Mouse (Mus musculus): ENCODE data around the gene Apol6. TPM values are rescaled to one million over a fixed set of nuclear protein-coding genes. Genes with fewer than 3 reads are reported as not detected.
A peak's percentile ranks its signal among the peaks of the same experiment; 100 is the strongest.

The Apol6 gene
- polyA plus RNA-seq, 1 experiment from 2014 or later, result not detected

DNA sequence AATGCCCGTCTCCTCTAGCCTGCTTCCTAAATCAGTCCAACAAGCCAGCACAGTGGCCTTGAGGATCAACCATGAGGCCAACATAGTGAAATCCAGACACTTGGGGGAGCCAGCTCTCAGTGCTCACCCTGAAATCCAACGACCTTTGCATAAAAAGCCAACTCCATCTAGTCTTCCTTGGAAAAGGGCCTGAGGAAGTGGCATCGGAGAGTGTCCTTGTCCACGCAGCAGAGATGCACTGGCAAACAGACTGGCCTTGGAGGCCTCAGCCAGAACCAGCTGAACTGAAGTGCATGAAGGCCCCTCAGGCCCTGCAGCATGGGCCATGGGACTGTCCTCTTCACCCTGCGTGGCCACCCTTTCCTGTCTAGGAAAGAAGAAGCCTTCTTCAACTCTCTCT is 36.9 kb downstream of the Apol6 start:
- Histone ChIP-seq H3K4me1 (ENCODE audit: control insufficient read depth, insufficient read depth, low read length) (peaks cover 8% of the 10 kb centered on the region; the same call in 1 of the 2 replicates), H3K27me3 (ENCODE audit: control insufficient read depth, insufficient read depth, low read depth, low read length) (no peaks in the 10 kb centered on the region), H3K36me3 (ENCODE audit: control insufficient read depth, insufficient read depth, low read length) (peaks cover 32% of the 10 kb centered on the region), H3K4me3 (ENCODE audit: low read depth, low read length) (no peak overlapping the region), H3K27ac (ENCODE audit: low read length) (0 out of 2 replicates have a peak overlapping the region, but pooled peaks have one; percentile 20), H3K4me2 (ENCODE audit: low read length) (no peak overlapping the region), H3K9ac (ENCODE audit: low read depth, low read length) (no peak overlapping the region), H3K9me3 (replicated peaks; ENCODE audit: control insufficient read depth, low read length, poor library complexity, severe bottlenecking) (no peaks in the 10 kb centered on the region)
- WGBS, result 89% methylated on average over 5 of the region's 5 CpGs
- no peak for ATAC-seq

DNA sequence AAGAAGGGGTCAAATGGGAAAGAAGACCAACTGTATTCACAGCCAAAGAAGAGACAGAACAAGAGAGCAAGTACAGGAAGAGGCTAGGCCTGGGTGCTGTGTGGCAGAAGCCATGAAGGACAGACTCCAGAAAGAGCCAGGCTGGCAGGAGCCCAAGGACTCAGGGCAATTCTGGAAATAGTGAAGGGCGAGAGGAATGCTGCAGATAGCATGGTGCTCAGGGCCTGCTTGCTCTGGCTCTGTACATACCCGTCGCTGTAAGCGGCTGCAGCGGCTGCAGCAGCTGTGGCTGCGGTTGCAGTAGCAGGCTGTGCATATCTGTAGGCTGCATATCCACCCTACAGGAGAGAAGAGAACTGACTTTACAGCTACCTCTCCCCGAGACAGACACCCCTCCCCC is 41.3 kb downstream of the Apol6 start:
- H3K9me3 ChIP-seq (replicated peaks; ENCODE audit: control insufficient read depth, low read length, poor library complexity, severe bottlenecking), result no peaks in the 10 kb centered on the region
- no peak overlapping the region for H3K4me3 ChIP-seq (ENCODE audit: low read depth, low read length)
- H3K9ac ChIP-seq (ENCODE audit: low read depth, low read length), result no peak overlapping the region
- no peak overlapping the region for H3K27ac ChIP-seq (ENCODE audit: low read length)
- peaks cover 30% of the 10 kb centered on the region for H3K36me3 ChIP-seq (ENCODE audit: control insufficient read depth, insufficient read depth, low read length)
- H3K27me3 ChIP-seq (ENCODE audit: control insufficient read depth, insufficient read depth, low read depth, low read length), result no peaks in the 10 kb centered on the region
- ATAC-seq, result no peak
- WGBS, result 95% methylated on average over 7 of the region's 7 CpGs
- peaks cover 8% of the 10 kb centered on the region; the same call in 1 of the 2 replicates for H3K4me1 ChIP-seq (ENCODE audit: control insufficient read depth, insufficient read depth, low read length)
- H3K4me2 ChIP-seq (ENCODE audit: low read length), result no peak overlapping the region

DNA sequence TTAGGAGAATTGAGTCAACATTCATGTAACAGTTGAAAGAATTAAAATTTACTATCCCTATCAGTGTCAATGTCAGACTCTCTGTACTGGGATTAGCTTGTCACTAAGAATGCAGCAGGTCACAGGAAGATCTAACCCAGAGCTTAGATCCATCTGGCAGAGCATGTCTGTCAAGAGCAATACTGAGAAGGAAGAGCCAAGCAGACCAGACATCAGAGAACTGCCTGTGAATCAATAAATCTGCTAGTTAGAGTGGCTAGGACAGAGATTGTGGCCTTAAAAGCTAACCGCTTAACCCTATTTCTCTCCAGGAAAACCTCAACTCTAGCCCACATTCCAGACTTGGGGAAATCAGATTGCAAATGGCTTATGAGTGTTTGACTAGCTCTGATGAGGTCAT is 42.0 kb downstream of the Apol6 start:
- Histone ChIP-seq H3K9ac (ENCODE audit: low read depth, low read length) (no peak overlapping the region), H3K27me3 (ENCODE audit: control insufficient read depth, insufficient read depth, low read depth, low read length) (no peaks in the 10 kb centered on the region), H3K27ac (ENCODE audit: low read length) (no peak overlapping the region), H3K4me2 (ENCODE audit: low read length) (no peak overlapping the region), H3K36me3 (ENCODE audit: control insufficient read depth, insufficient read depth, low read length) (peaks cover 31% of the 10 kb centered on the region), H3K9me3 (replicated peaks; ENCODE audit: control insufficient read depth, low read length, poor library complexity, severe bottlenecking) (no peaks in the 10 kb centered on the region), H3K4me1 (ENCODE audit: control insufficient read depth, insufficient read depth, low read length) (peaks cover 4% of the 10 kb centered on the region; the same call in 1 of the 2 replicates), H3K4me3 (ENCODE audit: low read depth, low read length) (no peak overlapping the region)
- ATAC-seq, result no peak
- WGBS, result 100% methylated on average over 1 of the region's 1 CpGs

DNA sequence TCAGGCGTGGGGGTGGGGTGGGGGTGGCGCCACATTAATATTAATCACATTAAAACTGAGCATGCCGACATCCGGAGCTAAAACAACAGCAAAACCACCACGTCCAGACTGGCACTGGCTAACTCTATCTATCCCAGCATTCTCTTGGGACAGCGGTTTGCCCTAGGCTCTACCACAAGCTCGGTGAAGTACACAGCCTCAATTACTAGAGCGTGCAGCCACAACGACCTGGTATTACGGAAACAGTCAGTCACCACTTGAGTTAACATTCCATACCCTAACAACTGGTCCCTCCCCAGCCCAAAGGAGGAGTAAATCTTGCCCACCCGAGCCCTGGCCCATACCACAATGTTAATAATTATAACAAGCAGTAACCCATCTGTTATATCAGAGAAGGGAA is 44.7 kb downstream of the Apol6 start:
- Histone ChIP-seq H3K27ac (ENCODE audit: low read length) (no peak overlapping the region), H3K4me2 (ENCODE audit: low read length) (no peak overlapping the region), H3K36me3 (ENCODE audit: control insufficient read depth, insufficient read depth, low read length) (peaks cover 20% of the 10 kb centered on the region), H3K9me3 (replicated peaks; ENCODE audit: control insufficient read depth, low read length, poor library complexity, severe bottlenecking) (no peaks in the 10 kb centered on the region), H3K4me1 (ENCODE audit: control insufficient read depth, insufficient read depth, low read length) (peaks cover 4% of the 10 kb centered on the region; the same call in 1 of the 2 replicates), H3K27me3 (ENCODE audit: control insufficient read depth, insufficient read depth, low read depth, low read length) (no peaks in the 10 kb centered on the region), H3K9ac (ENCODE audit: low read depth, low read length) (no peak overlapping the region), H3K4me3 (ENCODE audit: low read depth, low read length) (no peak overlapping the region)
- 61% methylated on average over 11 of the region's 11 CpGs for WGBS
- ATAC-seq, result no peak

- WGBS, result 87% methylated on average over 5 of the region's 5 CpGs
- peaks cover 4% of the 10 kb centered on the region; the same call in 1 of the 2 replicates for H3K4me1 ChIP-seq (ENCODE audit: control insufficient read depth, insufficient read depth, low read length)
- no peak overlapping the region for H3K9ac ChIP-seq (ENCODE audit: low read depth, low read length)
- no peak overlapping the region for H3K4me2 ChIP-seq (ENCODE audit: low read length)
- no peak overlapping the region for H3K4me3 ChIP-seq (ENCODE audit: low read depth, low read length)
- no peaks in the 10 kb centered on the region for H3K9me3 ChIP-seq (replicated peaks; ENCODE audit: control insufficient read depth, low read length, poor library complexity, severe bottlenecking)
- H3K27ac ChIP-seq (ENCODE audit: low read length), result no peak overlapping the region
- ATAC-seq, result no peak
- peaks cover 17% of the 10 kb centered on the region for H3K36me3 ChIP-seq (ENCODE audit: control insufficient read depth, insufficient read depth, low read length)
- H3K27me3 ChIP-seq (ENCODE audit: control insufficient read depth, insufficient read depth, low read depth, low read length), result no peaks in the 10 kb centered on the region
Observed at GRCm38 (mm10) chr15:77090531-77090930, 46.0 kb downstream of the Apol6 start.

- no peak for ATAC-seq
- H3K4me1 ChIP-seq (ENCODE audit: control insufficient read depth, insufficient read depth, low read length), result peaks cover 4% of the 10 kb centered on the region; the same call in 1 of the 2 replicates
- no peaks in the 10 kb centered on the region for H3K9me3 ChIP-seq (replicated peaks; ENCODE audit: control insufficient read depth, low read length, poor library complexity, severe bottlenecking)
- no peak overlapping the region for H3K4me3 ChIP-seq (ENCODE audit: low read depth, low read length)
- no peaks in the 10 kb centered on the region for H3K27me3 ChIP-seq (ENCODE audit: control insufficient read depth, insufficient read depth, low read depth, low read length)
- no peak overlapping the region for H3K4me2 ChIP-seq (ENCODE audit: low read length)
- H3K36me3 ChIP-seq (ENCODE audit: control insufficient read depth, insufficient read depth, low read length), result peaks cover 15% of the 10 kb centered on the region; the same call in 1 of the 2 replicates
- no peak overlapping the region; the same call in 1 of the 2 replicates for H3K27ac ChIP-seq (ENCODE audit: low read length)
- H3K9ac ChIP-seq (ENCODE audit: low read depth, low read length), result no peak overlapping the region
- 76% methylated on average over 4 of the region's 4 CpGs for WGBS
Observed at GRCm38 (mm10) chr15:77091394-77091793, 46.9 kb downstream of the Apol6 start.

DNA sequence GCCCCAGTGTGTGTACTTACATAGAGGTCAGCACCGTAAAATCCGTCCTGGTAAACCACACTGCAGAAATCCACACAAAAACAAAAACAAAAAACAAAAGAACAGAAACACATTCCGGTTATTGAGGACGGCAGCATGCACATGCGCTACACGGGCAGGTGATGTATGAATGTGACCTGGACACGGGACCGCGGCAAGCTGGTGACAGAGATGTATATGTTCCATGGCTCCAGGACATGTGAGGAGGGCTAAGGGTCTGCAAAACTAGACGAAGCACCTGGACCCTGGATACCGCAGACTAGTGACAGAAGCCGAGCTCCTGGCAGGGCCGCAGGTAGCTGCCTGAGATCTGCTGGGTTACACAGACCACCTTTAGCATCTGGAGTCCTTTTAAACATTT is 49.9 kb downstream of the Apol6 start:
- ATAC-seq, result no peak
- Histone ChIP-seq H3K4me1 (ENCODE audit: control insufficient read depth, insufficient read depth, low read length) (peaks cover 4% of the 10 kb centered on the region; the same call in 1 of the 2 replicates), H3K27ac (ENCODE audit: low read length) (no peak overlapping the region), H3K27me3 (ENCODE audit: control insufficient read depth, insufficient read depth, low read depth, low read length) (no peaks in the 10 kb centered on the region), H3K9ac (ENCODE audit: low read depth, low read length) (no peak overlapping the region), H3K4me3 (ENCODE audit: low read depth, low read length) (no peak overlapping the region), H3K9me3 (replicated peaks; ENCODE audit: control insufficient read depth, low read length, poor library complexity, severe bottlenecking) (no peaks in the 10 kb centered on the region), H3K4me2 (ENCODE audit: low read length) (no peak overlapping the region), H3K36me3 (ENCODE audit: control insufficient read depth, insufficient read depth, low read length) (peaks cover 27% of the 10 kb centered on the region)
- 96% methylated on average over 13 of the region's 13 CpGs for WGBS

- Histone ChIP-seq H3K9ac (ENCODE audit: low read depth, low read length) (no peak overlapping the region), H3K27ac (ENCODE audit: low read length) (no peak overlapping the region), H3K9me3 (replicated peaks; ENCODE audit: control insufficient read depth, low read length, poor library complexity, severe bottlenecking) (no peaks in the 10 kb centered on the region), H3K27me3 (ENCODE audit: control insufficient read depth, insufficient read depth, low read depth, low read length) (no peaks in the 10 kb centered on the region), H3K4me1 (ENCODE audit: control insufficient read depth, insufficient read depth, low read length) (no peaks in the 10 kb centered on the region), H3K36me3 (ENCODE audit: control insufficient read depth, insufficient read depth, low read length) (peaks cover 27% of the 10 kb centered on the region), H3K4me3 (ENCODE audit: low read depth, low read length) (no peak overlapping the region), H3K4me2 (ENCODE audit: low read length) (no peak overlapping the region)
- ATAC-seq, result no peak
- 97% methylated on average over 1 of the region's 1 CpGs for WGBS
Observed at GRCm38 (mm10) chr15:77095216-77095615, 50.7 kb downstream of the Apol6 start.

DNA sequence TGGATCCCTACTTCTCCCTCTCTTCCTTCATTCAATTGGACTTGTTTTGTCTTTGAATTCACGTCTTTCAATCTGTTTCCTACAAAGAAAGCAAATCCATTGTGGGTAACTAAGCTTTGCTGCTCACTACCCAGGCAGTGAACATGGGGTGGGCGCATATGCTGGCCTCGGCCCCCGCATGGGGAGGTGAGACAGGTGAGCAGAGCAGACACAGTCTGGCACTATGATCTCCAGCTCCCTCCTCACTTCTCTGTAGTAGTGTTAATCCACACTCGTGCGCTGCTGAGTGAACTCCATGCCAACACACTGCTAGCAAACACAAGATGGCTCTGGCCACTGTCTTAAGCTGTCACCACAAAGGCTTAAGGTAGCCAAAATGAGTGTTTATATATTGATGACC is 52.8 kb downstream of the Apol6 start:
- H3K36me3 ChIP-seq (ENCODE audit: control insufficient read depth, insufficient read depth, low read length), result peaks cover 34% of the 10 kb centered on the region
- H3K4me3 ChIP-seq (ENCODE audit: low read depth, low read length), result no peak overlapping the region
- no peak for ATAC-seq
- H3K27me3 ChIP-seq (ENCODE audit: control insufficient read depth, insufficient read depth, low read depth, low read length), result no peaks in the 10 kb centered on the region
- no peaks in the 10 kb centered on the region for H3K4me1 ChIP-seq (ENCODE audit: control insufficient read depth, insufficient read depth, low read length)
- no peaks in the 10 kb centered on the region for H3K9me3 ChIP-seq (replicated peaks; ENCODE audit: control insufficient read depth, low read length, poor library complexity, severe bottlenecking)
- H3K27ac ChIP-seq (ENCODE audit: low read length), result no peak overlapping the region
- 0 out of 2 replicates have a peak overlapping the region, but pooled peaks have one; percentile 8 for H3K9ac ChIP-seq (ENCODE audit: low read depth, low read length)
- no peak overlapping the region for H3K4me2 ChIP-seq (ENCODE audit: low read length)
- 84% methylated on average over 6 of the region's 6 CpGs for WGBS
